Mouse (Mus musculus): ENCODE data around the gene Olfr597. TPM values are rescaled to one million over a fixed set of nuclear protein-coding genes. Genes with fewer than 3 reads are reported as not detected.
"Not testable (repeated sequence)": the region's sequence is repeated elsewhere in the genome, so short reads cannot be mapped to it uniquely, and the experiment has no call there.

Gene Olfr597
- not detected in 2 replicates for polyA plus RNA-seq (2015; fragmentation: Nextera tagmentation; extraction: Ambion mirVana)

DNA sequence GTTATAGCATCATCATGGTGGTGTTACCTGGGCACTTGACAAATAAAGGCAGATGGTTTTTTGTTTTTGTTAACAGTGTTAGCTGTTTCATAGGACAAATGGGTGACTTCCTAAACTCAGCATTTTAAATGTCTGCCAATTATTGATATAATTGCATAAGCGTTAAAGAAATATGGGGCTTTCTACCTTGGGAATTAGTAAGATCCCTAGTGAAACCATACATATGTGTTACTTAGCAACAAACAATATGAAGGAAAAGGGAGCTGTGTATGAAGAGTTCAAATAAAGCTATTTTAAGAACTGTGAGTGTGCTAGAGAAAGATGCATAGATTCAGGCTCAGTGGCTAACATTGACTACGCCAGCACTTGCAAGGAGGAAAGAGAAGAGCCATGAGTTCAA is at the start of gene Olfr597:
Gene Olfr597 (plus strand): TSS at position 301 of the 400 bp plus-strand sequence.
- not testable (repeated sequence) for ATAC-seq (ENCODE audit: insufficient number of reproducible peaks, insufficient read depth, low FRiP score, low TSS enrichment, low read depth); H3K4me2 ChIP-seq; H3K27me3 ChIP-seq; H3K4me1 ChIP-seq; H3K27ac ChIP-seq; H3K36me3 ChIP-seq; H3K4me3 ChIP-seq; H3K9me3 ChIP-seq; H3K9ac ChIP-seq
- WGBS, result 82% methylated on average over 2 of the region's 2 CpGs

DNA sequence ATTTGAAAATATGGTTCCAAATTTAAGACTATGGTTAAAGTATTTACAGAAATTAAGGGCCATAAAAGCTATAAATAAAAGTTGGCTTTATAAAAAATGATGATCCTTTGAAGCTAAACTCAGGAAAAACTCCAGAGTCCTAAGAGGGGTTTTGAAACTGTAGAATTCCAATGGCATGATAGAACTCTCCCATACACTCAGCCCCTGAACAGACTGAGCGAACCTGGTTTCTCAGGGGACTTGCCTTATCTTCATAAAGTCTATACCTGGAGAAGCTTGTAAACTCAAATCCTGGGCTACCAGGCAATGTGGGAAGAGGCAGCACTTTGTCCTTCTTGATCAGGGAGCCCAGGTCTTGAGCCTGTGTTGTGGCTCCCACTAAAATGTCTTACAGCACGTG is 10.8 kb upstream of the Olfr597 start, which contains the start of gene Olfr596:
Gene Olfr596 (plus strand): TSS at position 301 of the 400 bp plus-strand sequence.
- H3K4me2 ChIP-seq; H3K4me1 ChIP-seq; H3K9ac ChIP-seq; H3K9me3 ChIP-seq; H3K4me3 ChIP-seq; ATAC-seq (ENCODE audit: insufficient number of reproducible peaks, insufficient read depth, low FRiP score, low TSS enrichment, low read depth); H3K27me3 ChIP-seq; H3K36me3 ChIP-seq; H3K27ac ChIP-seq: not testable (repeated sequence)
- WGBS, result 88% methylated on average over 2 of the region's 2 CpGs

DNA sequence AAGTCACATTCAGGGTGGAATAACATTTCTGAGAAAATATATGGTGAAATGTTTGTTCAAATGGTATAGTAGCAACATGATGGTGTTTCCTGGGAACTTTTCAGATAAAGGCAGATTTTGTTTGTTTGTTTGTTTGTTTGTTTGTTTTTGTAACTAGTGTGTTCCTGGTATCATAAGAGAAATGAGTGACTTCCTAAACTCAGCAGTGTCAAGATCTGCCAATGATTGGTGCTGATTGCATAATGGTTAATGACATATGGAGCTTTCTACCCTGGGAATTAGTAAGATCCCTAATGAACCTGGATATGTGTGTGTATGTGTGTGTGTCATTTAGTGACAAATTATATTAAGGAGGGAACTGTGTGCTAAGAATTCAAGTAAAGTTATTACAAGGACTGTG is 7.2 kb downstream of the Olfr597 start, which contains the start of gene Olfr598:
Gene Olfr598 (plus strand): TSS at position 301 of the 400 bp plus-strand sequence.
- no peak for ATAC-seq (ENCODE audit: insufficient number of reproducible peaks, insufficient read depth, low FRiP score, low TSS enrichment, low read depth)
- Histone ChIP-seq H3K4me2 (no peak within 1 kb of the TSS), H3K27me3 (no peaks in the 10 kb centered on the region), H3K9ac (no peak within 1 kb of the TSS), H3K4me1 (no peaks in the 10 kb centered on the region), H3K4me3 (no peak within 1 kb of the TSS), H3K9me3 (no peaks in the 10 kb centered on the region), H3K36me3 (no peaks in the 10 kb centered on the region), H3K27ac (no peak within 1 kb of the TSS)

DNA sequence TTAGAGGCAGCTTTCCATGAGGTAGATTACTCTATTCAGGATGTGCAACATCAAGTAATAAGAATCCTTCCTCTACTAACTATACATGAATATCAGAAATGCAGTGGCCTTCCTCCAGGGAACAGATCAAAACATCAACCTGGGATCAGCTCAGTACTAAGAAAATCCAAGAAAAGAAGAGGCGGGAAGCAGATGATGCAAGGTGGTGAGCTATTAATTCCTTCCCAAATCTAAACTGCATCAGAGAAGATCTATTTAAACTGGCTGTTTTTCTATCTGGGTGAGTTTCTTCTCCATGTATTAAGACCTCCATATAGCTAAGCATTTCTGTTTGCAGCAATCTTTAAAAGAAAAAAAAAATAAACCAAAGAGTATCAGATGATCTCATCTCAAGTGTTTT is 19.5 kb downstream of the Olfr597 start, which contains the start of gene Olfr599:
Gene Olfr599 (plus strand): TSS at position 301 of the 400 bp plus-strand sequence.
- Histone ChIP-seq H3K9me3 (no peaks in the 10 kb centered on the region), H3K9ac (no peak within 1 kb of the TSS), H3K36me3 (no peaks in the 10 kb centered on the region), H3K4me2 (no peak within 1 kb of the TSS), H3K27ac (no peak within 1 kb of the TSS), H3K4me3 (no peak within 1 kb of the TSS), H3K4me1 (no peaks in the 10 kb centered on the region), H3K27me3 (no peaks in the 10 kb centered on the region)
- 79% methylated on average over 1 of the region's 1 CpGs for WGBS
- no peak for ATAC-seq (ENCODE audit: insufficient number of reproducible peaks, insufficient read depth, low FRiP score, low TSS enrichment, low read depth)

DNA sequence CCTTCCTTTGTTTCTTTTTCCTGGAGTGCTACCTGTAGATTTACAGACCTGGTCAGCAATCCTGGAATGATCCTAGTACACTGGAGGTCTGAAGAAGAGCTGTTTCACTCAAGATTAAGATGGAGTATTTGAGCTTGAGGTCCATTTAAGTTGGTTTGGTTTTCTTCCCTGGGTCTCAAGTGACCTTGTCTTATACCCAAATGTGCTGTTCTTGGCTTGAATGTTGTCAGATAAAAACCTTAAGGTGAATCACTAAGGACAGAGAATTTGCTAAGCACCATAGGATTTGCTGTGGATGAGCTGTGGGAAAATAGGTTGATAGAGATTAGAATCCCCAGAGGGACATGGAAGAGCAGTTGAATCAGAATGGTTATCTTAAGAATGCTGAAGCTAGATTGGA is 33.5 kb downstream of the Olfr597 start, which contains the start of gene Olfr600:
Gene Olfr600 (minus strand): TSS at position 101 of the 400 bp plus-strand sequence.
- Histone ChIP-seq H3K9ac (no peak within 1 kb of the TSS), H3K4me3 (no peak within 1 kb of the TSS), H3K27ac (no peak within 1 kb of the TSS)

DNA sequence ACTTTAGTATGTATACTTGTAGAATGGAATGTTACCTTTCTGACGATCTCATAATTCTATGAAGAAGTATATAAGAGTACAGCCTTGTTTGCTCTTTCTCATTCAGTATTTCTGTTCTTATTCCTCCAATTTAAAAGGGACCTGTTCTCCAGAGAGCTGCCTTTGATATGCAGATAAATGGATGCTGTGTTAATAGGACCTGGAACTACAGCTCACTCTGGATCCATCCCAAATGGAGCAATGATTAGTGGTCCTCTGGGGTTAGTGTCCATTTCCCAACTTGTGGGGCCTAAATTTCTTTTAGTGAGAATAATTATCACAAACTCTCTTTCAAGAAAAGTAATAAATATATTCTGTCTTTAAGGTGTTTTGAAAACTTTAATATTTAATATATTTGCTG is 46.4 kb downstream of the Olfr597 start, which contains the start of gene Olfr601:
Gene Olfr601 (minus strand): TSS at position 101 of the 400 bp plus-strand sequence.
- H3K27me3 ChIP-seq, result no peaks in the 10 kb centered on the region
- no peaks in the 10 kb centered on the region for H3K9me3 ChIP-seq
- 89% methylated on average over 1 of the region's 1 CpGs for WGBS
- H3K4me3 ChIP-seq, result no peak within 1 kb of the TSS
- ATAC-seq (ENCODE audit: insufficient number of reproducible peaks, insufficient read depth, low FRiP score, low TSS enrichment, low read depth), result no peak
- no peaks in the 10 kb centered on the region for H3K4me1 ChIP-seq
- no peaks in the 10 kb centered on the region for H3K36me3 ChIP-seq
- H3K4me2 ChIP-seq, result no peak within 1 kb of the TSS
- no peak within 1 kb of the TSS for H3K9ac ChIP-seq
- H3K27ac ChIP-seq, result no peak within 1 kb of the TSS

More for the DNA sequence above, 33.5 kb downstream of the Olfr597 start, which contains the start of gene Olfr600:
- Histone ChIP-seq H3K9me3 (no peaks in the 10 kb centered on the region), H3K27me3 (no peaks in the 10 kb centered on the region), H3K4me2 (no peak within 1 kb of the TSS), H3K4me1 (no peaks in the 10 kb centered on the region), H3K36me3 (no peaks in the 10 kb centered on the region)
- ATAC-seq (ENCODE audit: insufficient number of reproducible peaks, insufficient read depth, low FRiP score, low TSS enrichment, low read depth), result no peak

Small RNAs within 50 kb of the gene (microRNA-seq; reads per million reads assigned to microRNA genes)
- gene Gm23550, result not detected

Other genes starting within 250 kb of the Olfr597 start
- gene Olfr584, start 234.4 kb upstream of the Olfr597 start, polyA plus RNA-seq (2015; fragmentation: Nextera tagmentation; extraction: Ambion mirVana), result not detected in 2 replicates
- gene Olfr585, start 218.6 kb upstream of the Olfr597 start, polyA plus RNA-seq (2015; fragmentation: Nextera tagmentation; extraction: Ambion mirVana), result not detected in 2 replicates
- not detected in 2 replicates for gene Olfr586, start 190.7 kb upstream of the Olfr597 start, polyA plus RNA-seq (2015; fragmentation: Nextera tagmentation; extraction: Ambion mirVana)
- gene Olfr588-ps1, start 175.4 kb upstream of the Olfr597 start, polyA plus RNA-seq (2015; fragmentation: Nextera tagmentation; extraction: Ambion mirVana), result not detected in 2 replicates
- not detected in 2 replicates for gene Olfr589, start 160.0 kb upstream of the Olfr597 start, polyA plus RNA-seq (2015; fragmentation: Nextera tagmentation; extraction: Ambion mirVana)
- not detected in 2 replicates for gene Olfr591, start 138.0 kb upstream of the Olfr597 start, polyA plus RNA-seq (2015; fragmentation: Nextera tagmentation; extraction: Ambion mirVana)
- gene Olfr592, start 131.5 kb upstream of the Olfr597 start, polyA plus RNA-seq (2015; fragmentation: Nextera tagmentation; extraction: Ambion mirVana), result not detected in 2 replicates
- not detected in 2 replicates for gene Olfr593, start 104.5 kb upstream of the Olfr597 start, polyA plus RNA-seq (2015; fragmentation: Nextera tagmentation; extraction: Ambion mirVana)
- 0.20 TPM in 1 of 2 replicates, not detected in the other for gene Olfr594, start 99.3 kb upstream of the Olfr597 start, polyA plus RNA-seq (2015; fragmentation: Nextera tagmentation; extraction: Ambion mirVana)
- gene Usp17ld, start 63.8 kb upstream of the Olfr597 start, polyA plus RNA-seq (2015; fragmentation: Nextera tagmentation; extraction: Ambion mirVana), result not detected in 2 replicates
- gene Olfr596, start 10.7 kb upstream of the Olfr597 start, polyA plus RNA-seq (2015; fragmentation: Nextera tagmentation; extraction: Ambion mirVana), result not detected in 2 replicates
- gene Olfr598, start 7.3 kb downstream of the Olfr597 start, polyA plus RNA-seq (2015; fragmentation: Nextera tagmentation; extraction: Ambion mirVana), result not detected in 2 replicates
- gene Olfr599, start 19.6 kb downstream of the Olfr597 start, polyA plus RNA-seq (2015; fragmentation: Nextera tagmentation; extraction: Ambion mirVana), result not detected in 2 replicates
- not detected in 2 replicates for gene Olfr600, start 33.4 kb downstream of the Olfr597 start, polyA plus RNA-seq (2015; fragmentation: Nextera tagmentation; extraction: Ambion mirVana)
- gene Olfr601, start 46.3 kb downstream of the Olfr597 start, polyA plus RNA-seq (2015; fragmentation: Nextera tagmentation; extraction: Ambion mirVana), result not detected in 2 replicates
- gene Olfr603, start 69.9 kb downstream of the Olfr597 start, polyA plus RNA-seq (2015; fragmentation: Nextera tagmentation; extraction: Ambion mirVana), result not detected in 2 replicates
- not detected in 2 replicates for gene Usp17lc, start 98.8 kb downstream of the Olfr597 start, polyA plus RNA-seq (2015; fragmentation: Nextera tagmentation; extraction: Ambion mirVana)
- gene Olfr605, start 129.1 kb downstream of the Olfr597 start, polyA plus RNA-seq (2015; fragmentation: Nextera tagmentation; extraction: Ambion mirVana), result not detected in 2 replicates
- gene Olfr606, start 132.7 kb downstream of the Olfr597 start, polyA plus RNA-seq (2015; fragmentation: Nextera tagmentation; extraction: Ambion mirVana), result not detected in 2 replicates
- gene Olfr607, start 147.8 kb downstream of the Olfr597 start, polyA plus RNA-seq (2015; fragmentation: Nextera tagmentation; extraction: Ambion mirVana), result not detected in 2 replicates
- not detected in 2 replicates for gene Olfr608, start 153.6 kb downstream of the Olfr597 start, polyA plus RNA-seq (2015; fragmentation: Nextera tagmentation; extraction: Ambion mirVana)
- not detected in 2 replicates for gene Olfr609, start 181.7 kb downstream of the Olfr597 start, polyA plus RNA-seq (2015; fragmentation: Nextera tagmentation; extraction: Ambion mirVana)
- gene Olfr610, start 195.8 kb downstream of the Olfr597 start, polyA plus RNA-seq (2015; fragmentation: Nextera tagmentation; extraction: Ambion mirVana), result not detected in 2 replicates
- not detected in 2 replicates for gene Olfr611, start 204.5 kb downstream of the Olfr597 start, polyA plus RNA-seq (2015; fragmentation: Nextera tagmentation; extraction: Ambion mirVana)
- not detected in 2 replicates for gene Olfr612, start 226.4 kb downstream of the Olfr597 start, polyA plus RNA-seq (2015; fragmentation: Nextera tagmentation; extraction: Ambion mirVana)
- not detected in 2 replicates for gene Olfr613, start 231.8 kb downstream of the Olfr597 start, polyA plus RNA-seq (2015; fragmentation: Nextera tagmentation; extraction: Ambion mirVana)
- gene Olfr615, start 239.8 kb downstream of the Olfr597 start, polyA plus RNA-seq (2015; fragmentation: Nextera tagmentation; extraction: Ambion mirVana), result not detected in 2 replicates